Mouse (Mus musculus) cerebellum, postnatal 25 days (tissue): ENCODE results near the gene Thada.

Experiments
- DNase-seq, 2 experiments: peaks; one replicate each; pipeline ENCODE4 v3.0.0; 2021; ENCODE audit warnings: mixed read lengths in 2 of 2

Thada gene

GRCm38 (mm10) chr17:84182311-84183271 is 283.4 kb downstream of the Thada start:
- peak in 1 of 2 experiments; percentile 8 for DNase-seq

- DNase-seq = peak in 1 of 2 experiments; percentile 25
Measured at GRCm38 (mm10) chr17:84181502-84182310, 284.3 kb downstream of the Thada start.

- DNase-seq = peak in 1 of 2 experiments; percentile 5
Measured at GRCm38 (mm10) chr17:84180715-84181501, 285.1 kb downstream of the Thada start.

- DNase-seq = peak in 1 of 2 experiments; percentile 1
Measured at GRCm38 (mm10) chr17:84179973-84180365, 286.0 kb downstream of the Thada start.

- peak in 1 of 2 experiments; percentile 1 for DNase-seq
Measured at GRCm38 (mm10) chr17:84179026-84179972, 286.7 kb downstream of the Thada start.

GRCm38 (mm10) chr17:84177481-84177880 is 288.5 kb downstream of the Thada start:
- peak in 1 of 2 experiments; percentile 9 for DNase-seq

GRCm38 (mm10) chr17:84176446-84176845 is 289.6 kb downstream of the Thada start:
- DNase-seq = peak in 1 of 2 experiments; percentile 0

- peak in 1 of 2 experiments; percentile 0 for DNase-seq
Measured at GRCm38 (mm10) chr17:84175196-84175595, 290.8 kb downstream of the Thada start.

GRCm38 (mm10) chr17:84167377-84167776 is 298.6 kb downstream of the Thada start:
- DNase-seq = peak in 1 of 2 experiments; percentile 2

- DNase-seq = no peak
Measured at GRCm38 (mm10) chr17:84166135-84166860, 299.7 kb downstream of the Thada start.

GRCm38 (mm10) chr17:84165735-84166134 is 300.3 kb downstream of the Thada start:
- peak in 1 of 2 experiments; percentile 1 for DNase-seq

GRCm38 (mm10) chr17:84164146-84164545 is 301.9 kb downstream of the Thada start:
- peak in 1 of 2 experiments; percentile 1 for DNase-seq

- DNase-seq = no peak
Measured at GRCm38 (mm10) chr17:84163066-84163785, 302.8 kb downstream of the Thada start.

GRCm38 (mm10) chr17:84162211-84162760 is 303.7 kb downstream of the Thada start:
- DNase-seq = peak in 1 of 2 experiments; percentile 0

GRCm38 (mm10) chr17:84161231-84161854 is 304.7 kb downstream of the Thada start:
- peak in 1 of 2 experiments; percentile 10 for DNase-seq

GRCm38 (mm10) chr17:84158891-84159290 is 307.1 kb downstream of the Thada start:
- no peak for DNase-seq

- DNase-seq = no peak
Measured at GRCm38 (mm10) chr17:84158461-84158795, 307.6 kb downstream of the Thada start.

- DNase-seq = no peak
Measured at GRCm38 (mm10) chr17:84157743-84158460, 308.1 kb downstream of the Thada start.
